Mouse (Mus musculus) C2C12 (cell line): ENCODE data around the gene Bicc1. TPM values are rescaled to one million over a fixed set of nuclear protein-coding genes. Genes with fewer than 3 reads are reported as not detected.

ENCODE experiments used
- H3K27me3 ChIP-seq: one replicate; pipeline ENCODE4 v1.6.1; 2011; ENCODE audit not compliant: control insufficient read depth, insufficient read depth, insufficient read length
- H3K36me3 ChIP-seq: one replicate; pipeline ENCODE4 v1.6.1; 2011; ENCODE audit not compliant: control insufficient read depth, insufficient read depth
- H3K4me3 ChIP-seq: one replicate; pipeline ENCODE4 v1.5.1; 2011; ENCODE audit warnings: mild to moderate bottlenecking, control low read depth; ENCODE audit not compliant: poor library complexity, insufficient read depth, severe bottlenecking
- H3K79me2 ChIP-seq: one replicate; pipeline ENCODE4 v1.6.1; 2011; ENCODE audit not compliant: control insufficient read depth, insufficient read depth
- H3K79me3 ChIP-seq: one replicate; pipeline ENCODE4 v1.6.1; 2011; ENCODE audit warnings: low read depth, control low read depth
- H3ac ChIP-seq: one replicate; pipeline ENCODE3; 2011; ENCODE audit warnings: low read depth; ENCODE audit not compliant: control insufficient read depth, insufficient read length
- CEBPB ChIP-seq: IDR thresholded peaks from one replicate; pipeline ENCODE4 v1.6.1; 2011; ENCODE audit warnings: low read depth, mild to moderate bottlenecking, control low read depth, moderate library complexity
- CTCF ChIP-seq: IDR thresholded peaks from one replicate; pipeline ENCODE4 v1.5.1; 2011; ENCODE audit not compliant: control insufficient read depth, insufficient read depth, insufficient read length
- FOSL1 ChIP-seq: IDR thresholded peaks from one replicate; pipeline ENCODE4 v1.8.0; 2011; ENCODE audit warnings: mild to moderate bottlenecking, low read length; ENCODE audit not compliant: poor library complexity, insufficient read depth, severe bottlenecking
- MAX ChIP-seq: IDR thresholded peaks from one replicate; pipeline ENCODE4 v1.6.1; 2011; ENCODE audit warnings: mild to moderate bottlenecking, control low read depth
- MYOD1 ChIP-seq: IDR thresholded peaks from one replicate; pipeline ENCODE4 v1.6.1; 2011; ENCODE audit warnings: low read depth; ENCODE audit not compliant: control insufficient read depth, insufficient read length
- MYOG ChIP-seq: IDR thresholded peaks from one replicate; pipeline ENCODE4 v1.6.1; 2011; ENCODE audit not compliant: control insufficient read depth, insufficient read length; ENCODE audit errors: extremely low read depth
- USF1 ChIP-seq: IDR thresholded peaks from one replicate; pipeline ENCODE4 v1.6.1; 2011; ENCODE audit warnings: low read depth, mild to moderate bottlenecking, control low read depth, moderate library complexity
- polyA plus RNA-seq: library from polyadenylated mRNA; unstranded; fragments of >200 nt; fragmentation: generic; extraction: Trizol; gene quantifications from one replicate; pipeline ENCODE4 v1.2.1, GENCODE M21; 2012; ENCODE audit warnings: missing spikeins

Bicc1 gene
- polyA plus RNA-seq, 1 experiment: 4.0 TPM

GRCm38 (mm10) chr10:70915096-70915495 lies 244.4 kb downstream of the Bicc1 start:
- no peak overlapping the region for H3K4me3 ChIP-seq
- H3K27me3 ChIP-seq: no peaks in the 10 kb centered on the region
- no peaks in the 10 kb centered on the region for H3K79me2 ChIP-seq
- H3ac ChIP-seq: no peak overlapping the region
- no peaks in the 10 kb centered on the region for H3K36me3 ChIP-seq
- no peak for TF ChIP-seq CTCF
- no peak for TF ChIP-seq MAX
- no peak for TF ChIP-seq MYOG
- TF ChIP-seq MYOD1: no peak
- TF ChIP-seq CEBPB: no peak
- TF ChIP-seq USF1: no peak
- no peak for TF ChIP-seq FOSL1
- H3K79me3 ChIP-seq: no peaks in the 10 kb centered on the region

GRCm38 (mm10) chr10:70903936-70904335 lies 255.6 kb downstream of the Bicc1 start:
- no peaks in the 10 kb centered on the region for H3K27me3 ChIP-seq
- H3K79me2 ChIP-seq: no peaks in the 10 kb centered on the region
- no peaks in the 10 kb centered on the region for H3K79me3 ChIP-seq
- TF ChIP-seq USF1 (no peak), MAX (no peak), MYOD1 (no peak), CEBPB (no peak), CTCF (no peak), FOSL1 (no peak), MYOG (no peak)
- no peaks in the 10 kb centered on the region for H3K36me3 ChIP-seq
- no peak overlapping the region for H3ac ChIP-seq
- no peak overlapping the region for H3K4me3 ChIP-seq

GRCm38 (mm10) chr10:70902751-70903485 lies 256.6 kb downstream of the Bicc1 start:
- no peaks in the 10 kb centered on the region for H3K79me2 ChIP-seq
- TF ChIP-seq MYOD1 (no peak), CTCF (no peak), MYOG (no peak), CEBPB (no peak), FOSL1 (no peak)

GRCm38 (mm10) chr10:70901193-70901875 lies 258.2 kb downstream of the Bicc1 start:
- H3K79me2 ChIP-seq: no peaks in the 10 kb centered on the region
- no peaks in the 10 kb centered on the region for H3K36me3 ChIP-seq
- no peak overlapping the region for H3K4me3 ChIP-seq
- H3K27me3 ChIP-seq: no peaks in the 10 kb centered on the region
- TF ChIP-seq MYOD1 (no peak), MAX (no peak), CEBPB (no peak), FOSL1 (no peak), USF1 (no peak), CTCF (no peak), MYOG (no peak)
- no peak overlapping the region for H3ac ChIP-seq
- no peaks in the 10 kb centered on the region for H3K79me3 ChIP-seq

More at GRCm38 (mm10) chr10:70902751-70903485, 256.6 kb downstream of the Bicc1 start:
- no peaks in the 10 kb centered on the region for H3K79me3 ChIP-seq
- no peaks in the 10 kb centered on the region for H3K27me3 ChIP-seq
- no peaks in the 10 kb centered on the region for H3K36me3 ChIP-seq
- no peak overlapping the region for H3ac ChIP-seq
- H3K4me3 ChIP-seq: no peak overlapping the region

GRCm38 (mm10) chr10:70895891-70896290 lies 263.6 kb downstream of the Bicc1 start:
- Histone ChIP-seq H3K4me3 (no peak overlapping the region), H3K27me3 (no peaks in the 10 kb centered on the region), H3K36me3 (no peaks in the 10 kb centered on the region), H3ac (no peak overlapping the region), H3K79me3 (no peaks in the 10 kb centered on the region), H3K79me2 (no peaks in the 10 kb centered on the region)
- TF ChIP-seq CTCF: no peak
- TF ChIP-seq MYOD1: no peak
- no peak for TF ChIP-seq MAX
- TF ChIP-seq CEBPB: no peak
- no peak for TF ChIP-seq FOSL1
- no peak for TF ChIP-seq USF1
- no peak for TF ChIP-seq MYOG
